Mouse (Mus musculus): Measurements from ENCODE around the gene Usp28. TPM values are rescaled to one million over a fixed set of nuclear protein-coding genes. Genes with fewer than 3 reads are reported as not detected.

The Usp28 gene
- polyA plus RNA-seq, 1 experiment from 2014 or later = 52.8 TPM

- peaks cover 4% of the 10 kb centered on the region; the same call in 1 of the 2 replicates for H3K4me1 ChIP-seq
- H3K27ac ChIP-seq (replicated peaks) = no peak overlapping the region
- no peak for DNase-seq (ENCODE audit: low spot score)
- 80% methylated on average over 5 of the region's 5 CpGs for WGBS
- no peaks in the 10 kb centered on the region for H3K36me3 ChIP-seq (replicated peaks)
- H3K27me3 ChIP-seq (replicated peaks; ENCODE audit: low read depth, poor library complexity, severe bottlenecking) = no peaks in the 10 kb centered on the region
- H3K4me3 ChIP-seq = no peak overlapping the region
- H3K9me3 ChIP-seq = no peaks in the 10 kb centered on the region
These were observed 65.7 kb downstream of the Usp28 start for GRCm38 (mm10) chr9:49050901-49051300.

- H3K4me1 ChIP-seq = peaks cover 8% of the 10 kb centered on the region
- H3K36me3 ChIP-seq (replicated peaks) = no peaks in the 10 kb centered on the region
- WGBS = 18% methylated on average over 5 of the region's 5 CpGs
- DNase-seq (ENCODE audit: low spot score) = peak; percentile 61
- no peak overlapping the region for H3K27ac ChIP-seq (replicated peaks)
- no peaks in the 10 kb centered on the region for H3K9me3 ChIP-seq
- H3K4me3 ChIP-seq = no peak overlapping the region
- H3K27me3 ChIP-seq (replicated peaks; ENCODE audit: low read depth, poor library complexity, severe bottlenecking) = no peaks in the 10 kb centered on the region
These were observed 66.2 kb downstream of the Usp28 start for GRCm38 (mm10) chr9:49051349-49051748.

DNA sequence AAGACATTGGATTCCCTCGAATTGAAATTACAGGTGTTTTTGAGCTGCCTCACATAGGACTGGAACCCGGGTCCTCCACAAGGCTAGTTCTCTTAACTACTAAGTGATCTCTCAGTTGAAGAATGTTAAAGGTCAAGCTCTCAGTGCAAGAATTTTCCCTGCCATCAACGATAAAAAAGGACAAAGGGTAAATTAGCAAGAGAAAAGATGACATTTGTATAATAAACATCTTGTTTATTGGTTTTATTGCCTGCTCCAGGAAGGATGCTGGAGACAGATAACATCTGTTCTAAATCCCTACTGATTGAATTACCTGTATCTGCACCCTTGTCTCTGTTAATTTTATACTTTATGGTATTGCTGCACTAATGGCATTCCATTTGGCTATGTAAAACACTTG, 68.9 kb downstream of the Usp28 start:
- no peak overlapping the region for H3K27ac ChIP-seq (replicated peaks)
- H3K4me1 ChIP-seq = peaks cover 18% of the 10 kb centered on the region
- 79% methylated on average over 3 of the region's 3 CpGs for WGBS
- peaks cover 16% of the 10 kb centered on the region for H3K36me3 ChIP-seq (replicated peaks)
- H3K9me3 ChIP-seq = no peaks in the 10 kb centered on the region
- no peak overlapping the region for H3K4me3 ChIP-seq
- H3K27me3 ChIP-seq (replicated peaks; ENCODE audit: low read depth, poor library complexity, severe bottlenecking) = no peaks in the 10 kb centered on the region
- DNase-seq (ENCODE audit: low spot score) = no peak

DNA sequence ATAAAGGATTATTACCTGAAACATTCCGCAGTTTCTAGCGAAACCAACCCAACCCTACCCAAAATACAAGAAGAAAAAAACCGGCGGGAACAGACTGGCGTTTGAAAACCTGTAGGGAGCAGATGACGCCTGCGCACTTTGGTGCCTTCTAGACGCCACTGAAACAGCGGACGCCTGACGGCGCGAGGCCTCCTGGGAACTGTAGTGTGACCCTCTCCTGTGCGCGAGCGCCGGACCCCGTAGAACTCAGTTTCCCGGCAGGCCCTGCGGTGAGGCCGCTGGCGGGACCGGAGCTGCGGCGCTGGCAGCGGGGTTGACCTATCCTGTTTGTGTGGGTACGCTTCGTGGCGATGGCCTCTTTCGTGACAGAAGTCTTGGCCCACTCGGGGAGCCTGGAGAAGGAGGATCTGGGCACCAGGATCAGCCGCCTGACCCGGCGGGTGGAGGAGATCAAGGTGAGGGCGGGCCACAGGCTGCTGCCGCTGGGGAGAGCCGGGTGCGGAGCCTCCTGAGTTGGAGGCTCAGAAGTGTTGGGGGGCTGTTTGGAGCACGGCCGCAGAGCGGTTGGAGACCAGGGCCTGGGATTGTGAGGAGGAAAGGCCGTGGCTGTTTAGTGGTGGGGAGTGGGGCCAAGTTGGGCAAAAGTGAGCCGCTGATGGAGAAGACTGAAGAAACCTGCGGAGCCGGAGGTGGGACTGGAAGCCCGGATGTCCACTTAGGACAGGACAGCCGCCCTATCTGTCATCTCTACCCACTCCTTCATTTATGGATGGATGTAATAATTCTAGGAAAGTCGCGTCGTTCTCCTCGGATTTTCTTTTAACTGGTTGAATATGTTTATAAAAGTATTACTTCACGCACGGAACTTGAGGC, 70.4 kb downstream of the Usp28 start, which contains the start of gene Zw10:
Zw10 (plus strand) TSS at position 281 of the 873 bp plus-strand sequence.
- H3K9me3 ChIP-seq = no peaks in the 10 kb centered on the region
- peak within 1 kb of the TSS; percentile 91 for H3K4me3 ChIP-seq
- peaks cover 28% of the 10 kb centered on the region for H3K36me3 ChIP-seq (replicated peaks)
- peak within 1 kb of the TSS; percentile 92 for H3K27ac ChIP-seq (replicated peaks)
- DNase-seq (ENCODE audit: low spot score) = peak; percentile 97
- peaks cover 18% of the 10 kb centered on the region for H3K4me1 ChIP-seq
- WGBS = under 1% methylated on average over 53 of the region's 53 CpGs
- H3K27me3 ChIP-seq (replicated peaks; ENCODE audit: low read depth, poor library complexity, severe bottlenecking) = no peaks in the 10 kb centered on the region

DNA sequence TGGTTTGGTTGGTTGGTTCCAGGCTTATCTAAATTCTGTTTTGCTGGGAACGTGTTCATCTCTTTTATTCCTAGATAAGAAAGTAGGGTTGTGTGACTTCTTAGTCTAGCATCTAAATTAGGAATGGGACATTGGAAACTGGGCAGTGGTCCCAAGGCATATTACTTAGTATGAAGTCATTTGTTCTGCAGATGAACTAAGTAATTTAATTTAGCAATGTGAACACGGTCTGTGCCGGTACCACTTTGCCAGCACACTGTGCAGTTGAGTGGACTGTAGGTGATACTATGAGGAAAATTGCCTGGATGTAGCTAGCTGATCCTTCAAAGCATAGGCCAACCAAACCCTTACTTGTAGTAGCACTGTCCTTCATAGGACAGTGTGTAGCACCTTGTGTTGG, 91.7 kb downstream of the Usp28 start:
- WGBS = 93% methylated on average over 3 of the region's 3 CpGs
- no peak overlapping the region for H3K4me3 ChIP-seq
- no peak for DNase-seq (ENCODE audit: low spot score)
- H3K36me3 ChIP-seq (replicated peaks) = peaks cover 86% of the 10 kb centered on the region
- H3K27ac ChIP-seq (replicated peaks) = no peak overlapping the region
- no peaks in the 10 kb centered on the region for H3K27me3 ChIP-seq (replicated peaks; ENCODE audit: low read depth, poor library complexity, severe bottlenecking)
- H3K9me3 ChIP-seq = no peaks in the 10 kb centered on the region
- no peaks in the 10 kb centered on the region for H3K4me1 ChIP-seq

DNA sequence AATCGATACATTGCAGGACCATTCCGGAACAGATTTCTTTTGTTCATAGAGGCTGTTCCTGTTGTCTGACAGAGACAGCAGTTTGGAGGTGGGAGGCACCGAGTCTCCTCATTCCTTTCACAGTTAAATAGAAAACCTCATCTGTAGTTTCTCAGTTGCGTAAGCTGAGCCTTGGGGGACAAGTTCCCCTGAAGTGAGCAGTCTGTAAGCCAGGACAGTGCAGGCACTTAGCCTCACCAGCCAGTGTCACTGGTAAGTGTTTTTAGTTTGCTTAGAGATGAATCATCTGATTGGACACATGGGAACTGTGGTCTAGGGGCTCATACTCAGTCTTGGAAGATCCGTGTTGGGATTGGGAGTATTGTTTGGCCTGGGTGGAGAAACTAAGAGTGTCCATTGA, 95.9 kb downstream of the Usp28 start, which contains the start of gene Tmprss5:
Tmprss5 (plus strand) TSS at position 154 of the 400 bp plus-strand sequence.
- no peak within 1 kb of the TSS for H3K4me3 ChIP-seq
- WGBS = 55% methylated on average over 5 of the region's 5 CpGs
- peaks cover 53% of the 10 kb centered on the region for H3K36me3 ChIP-seq (replicated peaks)

DNA sequence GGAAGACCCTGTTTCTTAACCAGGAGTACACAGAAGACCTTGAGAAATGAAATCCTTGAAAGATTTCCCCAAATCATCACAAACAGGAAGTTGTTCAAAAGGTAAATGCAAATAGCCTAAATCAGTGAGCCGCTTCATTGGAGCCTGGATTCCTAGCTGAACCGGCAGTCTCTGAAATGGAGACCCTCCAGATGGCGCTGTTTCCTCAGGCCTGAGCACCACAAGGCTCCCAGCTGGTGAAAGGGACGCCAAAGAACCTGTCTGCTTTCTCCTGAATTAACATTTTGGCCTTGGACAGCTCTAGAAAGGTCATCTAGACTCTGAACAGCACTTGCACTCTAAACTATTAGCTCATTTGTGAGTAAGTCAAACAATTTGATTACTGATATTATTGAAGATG, 96.4 kb downstream of the Usp28 start:
- no peaks in the 10 kb centered on the region for H3K9me3 ChIP-seq
- H3K36me3 ChIP-seq (replicated peaks) = peaks cover 48% of the 10 kb centered on the region
- no peaks in the 10 kb centered on the region for H3K27me3 ChIP-seq (replicated peaks; ENCODE audit: low read depth, poor library complexity, severe bottlenecking)
- no peak overlapping the region for H3K27ac ChIP-seq (replicated peaks)
- peak; percentile 75 for DNase-seq (ENCODE audit: low spot score)
- H3K4me3 ChIP-seq = no peak overlapping the region
- WGBS = 11% methylated on average over 4 of the region's 4 CpGs
- H3K4me1 ChIP-seq = no peaks in the 10 kb centered on the region

More for the DNA sequence above, 95.9 kb downstream of the Usp28 start, which contains the start of gene Tmprss5:
- Histone ChIP-seq H3K4me1 (no peaks in the 10 kb centered on the region), H3K27me3 (replicated peaks; ENCODE audit: low read depth, poor library complexity, severe bottlenecking) (no peaks in the 10 kb centered on the region), H3K9me3 (no peaks in the 10 kb centered on the region), H3K27ac (replicated peaks) (no peak within 1 kb of the TSS)
- DNase-seq (ENCODE audit: low spot score) = no peak

GRCm38 (mm10) chr9:49087317-49087716, 102.1 kb downstream of the Usp28 start:
- 29% methylated on average over 11 of the region's 11 CpGs for WGBS
- H3K4me3 ChIP-seq = no peak overlapping the region
- peaks cover 10% of the 10 kb centered on the region for H3K4me1 ChIP-seq
- DNase-seq (ENCODE audit: low spot score) = peak; percentile 39
- peaks cover 8% of the 10 kb centered on the region; the same call in 1 of the 2 replicates for H3K36me3 ChIP-seq (replicated peaks)
- H3K27me3 ChIP-seq (replicated peaks; ENCODE audit: low read depth, poor library complexity, severe bottlenecking) = no peaks in the 10 kb centered on the region
- no peaks in the 10 kb centered on the region for H3K9me3 ChIP-seq
- H3K27ac ChIP-seq (replicated peaks) = no peak overlapping the region

Other genes starting within 250 kb of the Usp28 start
- gene Zbtb16, start 149.2 kb upstream of the Usp28 start, polyA plus RNA-seq (2016; fragmentation: Nextera tagmentation; extraction: Ambion mirVana) = 15.8 and 21.0 TPM in 2 replicates
- gene Htr3a, start 74.3 kb upstream of the Usp28 start, polyA plus RNA-seq (2016; fragmentation: Nextera tagmentation; extraction: Ambion mirVana) = 1.0 and 4.7 TPM in 2 replicates
- gene Htr3b, start 20.4 kb upstream of the Usp28 start, polyA plus RNA-seq (2016; fragmentation: Nextera tagmentation; extraction: Ambion mirVana) = 1.1 and 2.1 TPM in 2 replicates
- 55.6 and 59.1 TPM in 2 replicates for gene Zw10, start 70.2 kb downstream of the Usp28 start, polyA plus RNA-seq (2016; fragmentation: Nextera tagmentation; extraction: Ambion mirVana)
- gene Tmprss5, start 95.9 kb downstream of the Usp28 start, polyA plus RNA-seq (2016; fragmentation: Nextera tagmentation; extraction: Ambion mirVana) = 0.50 and 0.92 TPM in 2 replicates

All from embryonic facial prominence, embryonic 10.5 days (tissue).